Mouse (Mus musculus) embryonic facial prominence, embryonic 15.5 days (tissue): ENCODE results near the gene Trex1. TPM values are rescaled to one million over a fixed set of nuclear protein-coding genes. Genes with fewer than 3 reads are reported as not detected.

ENCODE experiments used
- ATAC-seq: fragments of 200-750 bp; cut with Nextera tagmentation; 2 replicates; pipeline ENCODE4 v1.8.0; 2017; ENCODE audit warnings: low read depth, moderate TSS enrichment; ENCODE audit not compliant: insufficient number of reproducible peaks, low FRiP score, low TSS enrichment
- H3K27ac ChIP-seq: fragments of 300-500 bp; sonication (generic); replicated peaks from 2 replicates; pipeline ENCODE4 v1.5.1; 2015; ENCODE audit warnings: mild to moderate bottlenecking, inconsistent platforms
- H3K27me3 ChIP-seq: fragments of 300-500 bp; sonication (generic); 2 replicates; pipeline ENCODE4 v1.6.1; 2015; ENCODE audit warnings: inconsistent platforms
- H3K36me3 ChIP-seq: fragments of 300-500 bp; sonication (generic); 2 replicates; pipeline ENCODE4 v1.6.1; 2015; ENCODE audit warnings: mild to moderate bottlenecking, inconsistent platforms
- H3K4me1 ChIP-seq: fragments of 300-500 bp; sonication (generic); 2 replicates; pipeline ENCODE4 v1.6.1; 2015; ENCODE audit warnings: inconsistent platforms
- H3K4me2 ChIP-seq: fragments of 300-500 bp; sonication (generic); replicated peaks from 2 replicates; pipeline ENCODE4 v1.6.1; 2015; ENCODE audit warnings: mild to moderate bottlenecking, inconsistent platforms
- H3K4me3 ChIP-seq: fragments of 300-500 bp; sonication (generic); replicated peaks from 2 replicates; pipeline ENCODE4 v1.5.1; 2015; ENCODE audit warnings: mild to moderate bottlenecking, inconsistent platforms
- H3K9ac ChIP-seq: fragments of 300-500 bp; sonication (generic); 2 replicates; pipeline ENCODE4 v1.6.1; 2015; ENCODE audit warnings: inconsistent platforms
- H3K9me3 ChIP-seq: fragments of 300-500 bp; sonication (generic); replicated peaks from 2 replicates; pipeline ENCODE4 v1.6.1; 2016; ENCODE audit warnings: inconsistent platforms
- WGBS: fragments of 180-500 bp; shearing (Covaris S2); methylation state at CpG from one replicate; pipeline ENCODE4 v1.1.7; 2015; 5-methylcytosine and 5-hydroxymethylcytosine counted together
- polyA plus RNA-seq: library from polyadenylated mRNA; unstranded; fragments of >200 nt; fragmentation: Nextera tagmentation; extraction: Ambion mirVana; gene quantifications from 2 replicates; pipeline ENCODE4 v1.2.1, GENCODE M21; 2015

Trex1 gene
- polyA plus RNA-seq, 1 experiment from 2014 or later = 21.0 TPM

DNA sequence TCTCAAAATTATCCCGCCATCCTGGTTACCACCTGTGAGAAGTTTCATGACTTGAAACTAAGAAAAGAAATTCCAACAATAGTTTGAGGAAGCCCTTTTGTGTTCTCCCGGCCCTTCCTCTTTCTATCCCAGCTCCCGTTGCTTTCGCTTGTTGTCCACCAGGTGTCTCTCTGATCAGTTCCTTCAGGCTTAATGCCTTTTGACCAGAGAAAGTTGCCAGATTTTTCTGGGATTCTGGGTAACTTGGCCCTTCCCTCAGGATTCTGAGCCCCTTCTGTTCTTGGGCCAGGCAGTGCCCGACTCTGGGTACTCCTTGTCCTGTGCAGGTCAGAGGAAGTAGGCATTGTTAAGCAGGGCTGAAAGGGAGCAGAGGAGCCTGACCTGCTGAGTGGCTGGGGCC, 28.5 kb upstream of the Trex1 start:
- H3K9me3 ChIP-seq = no peaks in the 10 kb centered on the region
- H3K4me1 ChIP-seq = peaks cover 20% of the 10 kb centered on the region
- H3K27ac ChIP-seq = peak overlapping the region; percentile 44; the same call in 1 of the 2 replicates
- 6% methylated on average over 5 of the region's 5 CpGs for WGBS
- H3K27me3 ChIP-seq = no peaks in the 10 kb centered on the region
- no peak overlapping the region for H3K4me2 ChIP-seq
- H3K9ac ChIP-seq = no peak overlapping the region
- no peak for ATAC-seq
- H3K36me3 ChIP-seq = 0 out of 2 replicates have a peak, but pooled peaks cover 18% of the 10 kb centered on the region
- H3K4me3 ChIP-seq = no peak overlapping the region

DNA sequence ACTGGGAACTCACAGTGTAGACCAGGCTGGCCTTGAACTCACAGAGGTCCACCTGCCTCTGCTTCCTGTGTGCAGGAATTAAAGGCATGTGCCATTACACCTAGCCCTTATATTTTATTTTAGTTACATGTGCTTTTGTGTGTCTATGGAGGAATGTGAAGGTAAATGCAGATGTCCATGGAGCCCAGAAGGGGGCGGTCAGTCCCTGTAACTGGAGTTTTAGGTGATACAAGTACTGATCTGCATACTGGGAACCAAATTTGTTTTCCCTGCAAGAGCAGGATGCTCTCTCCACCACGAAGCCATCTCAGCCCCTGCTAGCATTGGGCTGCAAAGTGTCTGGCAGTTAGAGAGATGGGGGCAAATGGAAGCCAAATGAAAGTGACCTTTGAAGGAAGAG, 25.4 kb upstream of the Trex1 start:
- no peak overlapping the region for H3K9ac ChIP-seq
- no peak for ATAC-seq
- no peak overlapping the region for H3K27ac ChIP-seq
- WGBS = 9% methylated on average over 2 of the region's 2 CpGs
- H3K4me1 ChIP-seq = peaks cover 21% of the 10 kb centered on the region
- H3K36me3 ChIP-seq = peaks cover 12% of the 10 kb centered on the region
- H3K4me2 ChIP-seq = no peak overlapping the region
- no peaks in the 10 kb centered on the region for H3K27me3 ChIP-seq
- no peak overlapping the region for H3K4me3 ChIP-seq
- no peaks in the 10 kb centered on the region for H3K9me3 ChIP-seq

DNA sequence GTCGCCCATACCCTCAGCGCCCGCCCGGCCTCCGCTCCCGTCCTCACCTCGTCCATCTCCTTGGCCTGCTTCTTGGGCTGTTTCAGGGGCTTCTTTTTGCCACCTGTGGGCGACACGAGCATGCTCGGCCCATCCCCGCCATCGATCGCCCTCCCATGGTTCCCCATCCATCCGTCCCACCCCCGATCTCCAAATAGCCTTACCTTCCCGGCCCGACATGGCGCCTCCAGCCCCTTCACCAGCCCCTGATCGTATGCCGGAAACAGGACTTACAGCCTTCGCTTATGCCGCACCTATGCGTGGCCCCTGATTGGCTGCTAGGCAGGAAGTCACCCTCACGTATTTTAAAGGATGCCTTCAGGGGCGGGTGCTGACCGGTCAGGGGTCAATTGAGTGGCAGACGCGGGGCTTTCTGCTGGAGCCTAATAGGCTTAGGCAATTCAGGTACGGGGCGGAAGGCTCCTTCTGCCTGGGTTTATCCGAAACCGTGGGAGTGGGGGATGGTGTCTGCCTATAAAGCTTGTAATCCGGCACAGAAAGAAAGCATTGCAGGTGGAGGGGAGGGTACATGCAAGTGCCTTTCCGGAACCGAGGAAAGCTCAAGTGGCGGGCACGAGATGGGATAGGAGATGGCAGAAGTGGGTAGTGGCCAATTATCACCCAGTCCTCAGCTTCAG, 22.7 kb upstream of the Trex1 start, which contains the start of the genes Ccdc51 and Tma7:
Gene Ccdc51 (plus strand): TSS at position 370 of the 677 bp plus-strand sequence.
Gene Tma7 (minus strand): TSS at position 464 of the 677 bp plus-strand sequence.
- Histone ChIP-seq H3K9ac (peak within 1 kb of the TSS; percentile 93), H3K4me3 (peak within 1 kb of the TSS; percentile 83), H3K27me3 (no peaks in the 10 kb centered on the region), H3K4me2 (peak within 1 kb of the TSS; percentile 58), H3K9me3 (no peaks in the 10 kb centered on the region), H3K27ac (peak within 1 kb of the TSS; percentile 68), H3K36me3 (peaks cover 12% of the 10 kb centered on the region), H3K4me1 (peaks cover 16% of the 10 kb centered on the region)
- WGBS = under 1% methylated on average over 37 of the region's 37 CpGs
- peak; percentile 95 for ATAC-seq

DNA sequence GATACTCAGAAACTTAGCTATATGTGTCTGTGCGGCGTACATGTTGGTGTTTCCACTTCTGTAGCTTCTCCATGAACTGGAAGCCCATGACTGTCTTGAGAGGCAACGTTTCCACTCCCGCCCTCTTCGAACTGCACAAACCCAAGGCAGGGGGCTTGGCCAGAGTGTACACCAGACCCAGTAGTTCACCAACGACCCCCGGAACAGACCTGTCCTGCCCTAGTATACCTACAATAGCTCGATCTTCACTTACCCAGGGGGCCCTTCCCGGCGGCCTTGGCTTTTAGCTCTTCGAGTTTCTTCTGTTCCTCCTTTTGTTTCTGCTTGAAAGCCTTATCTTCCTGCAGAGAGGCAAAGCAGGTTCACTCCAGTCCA, 22.2 kb upstream of the Trex1 start:
- H3K4me3 ChIP-seq = peak overlapping the region; percentile 83
- 0 out of 2 replicates have a peak, but pooled peaks have one; percentile 30 for ATAC-seq

DNA sequence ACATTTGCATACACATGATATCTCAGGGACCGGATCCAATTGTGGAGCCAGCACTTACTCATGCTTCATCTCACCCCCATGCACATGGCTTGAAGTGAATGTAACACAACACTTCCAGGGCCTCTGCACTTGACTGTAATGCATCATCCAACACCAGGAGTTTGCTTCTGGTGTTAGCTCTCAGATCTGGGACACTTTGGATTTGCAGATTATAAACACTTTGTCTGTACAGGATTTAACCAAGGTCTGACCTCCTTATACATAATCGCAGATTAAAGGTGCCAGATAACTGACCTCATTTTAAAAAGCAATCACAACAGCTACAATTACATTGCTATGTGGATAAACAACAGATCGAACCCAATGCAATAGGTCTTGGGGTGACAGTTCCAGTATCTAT, 21.0 kb upstream of the Trex1 start:
- Histone ChIP-seq H3K36me3 (peaks cover 12% of the 10 kb centered on the region), H3K4me3 (0 out of 2 replicates have a peak overlapping the region, but pooled peaks have one; percentile 83), H3K4me2 (no peak overlapping the region), H3K9ac (no peak overlapping the region), H3K27ac (no peak overlapping the region), H3K4me1 (peaks cover 16% of the 10 kb centered on the region), H3K27me3 (no peaks in the 10 kb centered on the region), H3K9me3 (no peaks in the 10 kb centered on the region)
- no peak for ATAC-seq
- 94% methylated on average over 3 of the region's 3 CpGs for WGBS

More for the DNA sequence above, 22.2 kb upstream of the Trex1 start:
- H3K4me1 ChIP-seq = peaks cover 16% of the 10 kb centered on the region
- no peaks in the 10 kb centered on the region for H3K9me3 ChIP-seq
- 6% methylated on average over 11 of the region's 11 CpGs for WGBS
- peak overlapping the region; percentile 68; the same call in 1 of the 2 replicates for H3K27ac ChIP-seq
- peak overlapping the region; percentile 93 for H3K9ac ChIP-seq
- H3K27me3 ChIP-seq = no peaks in the 10 kb centered on the region
- peaks cover 12% of the 10 kb centered on the region for H3K36me3 ChIP-seq
- H3K4me2 ChIP-seq = peak overlapping the region; percentile 58

DNA sequence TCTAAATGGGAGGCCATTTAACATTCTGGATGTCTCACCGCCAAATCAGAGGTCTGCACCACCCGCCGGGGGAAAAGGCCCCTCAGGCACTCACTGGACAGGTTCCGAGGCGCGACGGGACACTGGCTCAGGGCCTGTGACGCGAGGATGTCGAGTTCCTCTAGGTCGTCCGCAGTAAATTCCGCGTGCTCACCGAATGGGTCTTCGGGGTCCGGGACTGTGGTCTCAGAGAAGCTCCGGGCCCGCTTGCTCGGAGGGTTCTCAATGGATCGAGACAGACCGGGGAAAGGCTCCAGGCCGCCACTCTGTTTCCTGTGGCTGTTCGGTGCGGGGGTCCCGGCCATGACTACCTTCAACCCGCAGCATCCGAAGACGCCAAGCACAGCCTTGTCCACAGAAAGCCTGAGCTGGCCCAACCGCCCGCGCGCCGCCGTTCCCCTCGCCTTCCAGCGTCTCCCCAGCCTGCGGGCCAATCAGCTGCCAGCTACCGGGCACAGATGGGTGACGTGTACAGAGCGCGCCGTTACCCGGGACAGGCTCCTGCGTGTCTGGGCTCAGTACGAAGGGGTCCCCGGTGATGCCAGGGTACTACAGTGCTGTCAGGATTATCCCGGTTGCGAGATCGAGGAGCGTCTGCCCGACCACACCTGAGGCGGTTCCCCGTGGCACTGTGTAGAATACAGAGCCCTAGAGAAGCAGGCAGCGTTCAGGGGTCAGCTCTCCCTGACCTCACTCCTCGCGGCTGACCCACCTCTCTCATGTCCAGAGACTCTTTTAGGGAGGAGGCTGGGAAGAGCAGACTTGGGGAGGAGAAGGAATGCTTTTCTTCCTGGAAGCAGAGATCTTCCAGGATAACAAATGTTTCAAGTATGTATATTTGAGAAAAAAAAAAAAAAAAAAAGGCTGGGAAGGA, 14.4 kb upstream of the Trex1 start, which contains the start of gene Atrip:
Gene Atrip (minus strand): TSS at position 464 of the 913 bp plus-strand sequence.
- H3K27ac ChIP-seq = peak within 1 kb of the TSS; percentile 68
- H3K4me3 ChIP-seq = peak within 1 kb of the TSS; percentile 85
- H3K9ac ChIP-seq = peak within 1 kb of the TSS; percentile 93
- peak within 1 kb of the TSS; percentile 91 for H3K4me2 ChIP-seq
- peaks cover 33% of the 10 kb centered on the region for H3K36me3 ChIP-seq
- H3K4me1 ChIP-seq = peaks cover 16% of the 10 kb centered on the region
- ATAC-seq = peak; percentile 95
- no peaks in the 10 kb centered on the region for H3K9me3 ChIP-seq
- no peaks in the 10 kb centered on the region for H3K27me3 ChIP-seq
- WGBS = under 1% methylated on average over 57 of the region's 57 CpGs

DNA sequence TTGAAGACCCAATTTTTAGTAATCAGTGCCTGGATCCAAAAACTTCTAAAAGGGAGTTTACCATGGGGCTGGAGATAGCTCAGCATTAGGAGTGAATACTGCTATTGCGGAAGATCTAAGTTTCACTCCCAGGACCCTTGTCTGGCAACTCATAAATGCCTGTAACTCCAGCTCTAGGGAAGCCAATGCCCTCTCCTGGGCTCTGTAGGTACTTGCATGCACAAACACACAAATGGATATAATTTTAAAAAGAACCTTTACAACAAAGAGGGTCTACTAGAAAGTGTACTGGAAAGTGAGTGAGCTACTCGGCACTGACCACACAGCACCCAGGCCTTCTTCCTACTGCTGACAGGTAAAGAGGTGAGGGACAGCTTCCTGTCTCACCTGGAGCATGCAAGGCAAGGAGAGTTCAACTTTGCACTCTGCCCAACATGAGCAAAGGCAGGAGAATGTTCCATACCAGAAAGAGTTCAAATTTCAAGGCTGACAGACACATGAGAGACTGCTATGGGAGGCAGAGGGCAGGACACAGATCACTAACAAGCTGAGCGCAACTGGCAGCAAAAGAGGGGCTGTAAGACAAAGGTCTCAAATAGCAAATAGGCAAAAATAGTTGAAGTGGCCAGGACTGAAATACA, 8.7 kb upstream of the Trex1 start:
- Histone ChIP-seq H3K9me3 (no peaks in the 10 kb centered on the region), H3K27ac (no peak overlapping the region), H3K4me3 (no peak overlapping the region), H3K27me3 (no peaks in the 10 kb centered on the region), H3K4me1 (peaks cover 9% of the 10 kb centered on the region), H3K36me3 (peaks cover 86% of the 10 kb centered on the region), H3K4me2 (no peak overlapping the region), H3K9ac (no peak overlapping the region)
- no peak for ATAC-seq
- WGBS = 94% methylated on average over 3 of the region's 3 CpGs

DNA sequence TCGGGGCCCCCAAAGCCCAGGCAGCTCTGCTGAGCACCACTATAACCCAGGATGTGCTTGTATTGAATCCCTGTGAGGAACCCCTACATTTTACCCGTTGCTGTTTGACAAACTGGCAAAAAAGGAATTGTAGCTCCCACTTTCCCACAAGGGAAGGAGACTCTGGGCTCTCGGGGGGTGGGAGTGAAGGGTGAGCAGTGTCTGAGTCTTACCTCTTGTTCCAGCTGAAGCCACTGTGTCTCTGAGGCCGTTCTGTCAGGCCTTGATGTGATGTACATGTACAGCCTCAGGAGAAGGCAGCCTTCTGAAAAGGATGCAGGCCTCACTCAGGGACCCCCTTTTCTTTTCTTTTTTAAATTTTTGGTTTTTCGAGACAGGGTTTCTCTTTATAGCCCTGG, 1.4 kb upstream of the Trex1 start:
- Histone ChIP-seq H3K27ac (no peak overlapping the region), H3K4me2 (no peak overlapping the region), H3K36me3 (peaks cover 77% of the 10 kb centered on the region), H3K27me3 (no peaks in the 10 kb centered on the region), H3K4me1 (peaks cover 25% of the 10 kb centered on the region), H3K4me3 (no peak overlapping the region), H3K9ac (no peak overlapping the region), H3K9me3 (no peaks in the 10 kb centered on the region)
- WGBS = 89% methylated on average over 5 of the region's 5 CpGs
- ATAC-seq = no peak

DNA sequence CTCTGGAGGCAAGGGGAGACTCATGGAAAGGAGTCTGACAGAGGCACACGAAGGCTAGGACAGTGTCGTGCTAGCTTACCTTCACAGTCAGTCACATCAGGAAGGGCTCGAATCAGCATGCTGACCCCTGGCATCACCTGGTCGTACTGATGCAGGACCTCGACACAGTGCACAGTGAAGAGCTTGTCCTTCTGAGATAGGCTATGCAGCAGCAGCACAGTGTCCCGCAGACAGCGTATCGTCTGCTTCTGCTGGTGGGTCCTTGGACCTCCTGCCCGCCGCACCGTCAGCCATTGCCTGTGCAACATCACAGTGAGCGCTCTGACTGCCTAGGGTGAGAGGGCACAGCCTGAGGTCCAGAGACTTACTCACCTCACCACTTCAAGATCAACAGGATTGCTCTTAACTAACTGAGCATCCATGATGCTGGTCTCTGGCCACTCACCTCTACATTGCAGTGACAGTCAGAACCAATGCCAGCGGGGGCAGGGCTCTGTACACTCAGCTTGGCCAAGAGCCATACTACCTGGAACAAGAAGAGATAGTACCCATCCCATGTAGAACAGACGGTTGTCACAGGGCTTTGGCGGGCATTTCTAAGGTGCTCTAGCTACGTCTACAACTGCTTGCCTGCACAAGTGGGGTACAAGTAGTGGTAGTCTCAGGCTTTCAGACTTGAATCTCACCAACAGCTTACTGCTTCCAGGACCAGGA, 807 bp upstream of the Trex1 start:
- Histone ChIP-seq H3K27me3 (no peaks in the 10 kb centered on the region), H3K4me2 (peak overlapping the region; percentile 55; the same call in 1 of the 2 replicates), H3K9me3 (no peaks in the 10 kb centered on the region), H3K4me3 (no peak overlapping the region), H3K36me3 (peaks cover 72% of the 10 kb centered on the region), H3K4me1 (peaks cover 27% of the 10 kb centered on the region), H3K9ac (no peak overlapping the region), H3K27ac (peak overlapping the region; percentile 93; the same call in 1 of the 2 replicates)
- no peak for ATAC-seq
- 90% methylated on average over 16 of the region's 16 CpGs for WGBS

DNA sequence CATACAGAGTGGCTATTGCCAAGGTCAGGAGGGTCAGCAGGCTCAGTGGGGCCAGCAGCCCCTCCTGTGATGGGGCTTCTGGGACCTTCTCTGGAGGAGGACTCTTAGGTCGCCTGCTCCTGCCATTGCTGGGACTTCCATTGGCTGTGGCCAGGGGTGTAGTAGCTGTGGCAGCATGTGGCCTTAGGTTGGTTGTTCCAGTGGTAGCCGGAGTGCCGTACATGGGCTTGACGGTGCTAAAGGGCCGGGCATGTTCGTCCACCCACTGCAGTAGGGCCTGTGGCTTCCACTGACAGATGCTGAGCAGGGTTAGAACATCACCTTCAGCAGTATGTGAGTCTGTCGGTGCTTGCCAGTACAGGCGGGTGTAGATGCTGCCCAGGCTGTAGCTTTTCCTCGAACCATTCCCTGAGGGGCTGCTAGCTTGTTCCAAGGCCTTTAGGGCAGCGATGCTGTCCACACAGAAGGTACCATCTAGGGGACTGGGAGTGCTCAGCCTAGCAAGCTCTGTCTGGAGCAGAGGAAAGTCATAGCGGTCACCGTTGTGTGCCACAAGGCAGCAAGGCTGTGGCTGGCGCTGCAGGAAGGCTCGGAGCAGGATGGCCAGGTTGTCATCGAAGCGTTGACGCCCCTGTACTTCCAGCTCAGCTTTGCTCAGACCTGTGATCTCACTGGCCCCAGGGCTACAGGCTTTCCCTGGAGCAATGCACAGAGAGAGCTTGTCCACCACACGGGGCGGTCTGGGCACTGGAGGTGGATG, 1.3 kb downstream of the Trex1 start:
- Histone ChIP-seq H3K4me3 (peak overlapping the region; percentile 45), H3K36me3 (peaks cover 51% of the 10 kb centered on the region), H3K9ac (peak overlapping the region; percentile 26), H3K9me3 (no peaks in the 10 kb centered on the region), H3K4me2 (peak overlapping the region; percentile 55; the same call in 1 of the 2 replicates), H3K27ac (peak overlapping the region; percentile 93), H3K27me3 (no peaks in the 10 kb centered on the region), H3K4me1 (peaks cover 47% of the 10 kb centered on the region)
- ATAC-seq = no peak
- WGBS = 87% methylated on average over 19 of the region's 19 CpGs
